Mouse (Mus musculus) mouse embryonic stem cell (cell line): Measurements from ENCODE around the gene Zfp36.

Experiments
- in situ Hi-C, 2 experiments: fragments of 300-500 bp; cut with MboI; formaldehyde crosslinking; loops; 1 replicate in 1 of 2; 3 replicates in 1 of 2; pipeline ENCODE4 v1.14.3; 2019 to 2020; ENCODE audit warnings: low sequenced_read_pairs in 2 of 2, low pct_unique_long_range_greater_than_20kb in 1 of 2, mixed read lengths in 1 of 2; ENCODE audit not compliant: unreplicated experiment in 1 of 2

Gene Zfp36

DNA sequence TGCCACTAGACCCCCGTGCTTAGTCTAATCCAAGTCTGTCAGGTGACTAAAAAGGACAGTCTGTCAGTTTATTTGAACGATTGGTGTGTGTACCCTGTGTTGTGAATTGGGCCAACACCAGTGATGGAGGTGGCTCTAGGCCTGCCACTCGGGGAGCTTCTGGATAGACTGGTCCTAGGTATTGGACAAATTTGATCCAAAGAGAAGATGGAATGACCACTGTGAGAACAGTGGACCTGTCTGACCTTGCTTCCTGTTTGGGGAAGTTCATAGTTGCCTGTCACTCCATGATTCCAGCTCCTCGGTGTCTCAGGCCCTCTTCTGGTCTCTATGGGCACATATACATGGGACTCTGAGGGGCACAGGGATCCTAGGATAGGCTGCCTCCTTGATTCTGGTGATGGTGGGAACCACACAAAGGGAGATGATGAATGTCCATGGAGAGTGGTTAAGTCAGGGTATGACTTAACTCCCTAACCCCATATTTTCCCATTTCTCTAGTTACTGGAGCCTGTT, 28.3 kb downstream of the Zfp36 start:
- in situ Hi-C loops = no loop called here

DNA sequence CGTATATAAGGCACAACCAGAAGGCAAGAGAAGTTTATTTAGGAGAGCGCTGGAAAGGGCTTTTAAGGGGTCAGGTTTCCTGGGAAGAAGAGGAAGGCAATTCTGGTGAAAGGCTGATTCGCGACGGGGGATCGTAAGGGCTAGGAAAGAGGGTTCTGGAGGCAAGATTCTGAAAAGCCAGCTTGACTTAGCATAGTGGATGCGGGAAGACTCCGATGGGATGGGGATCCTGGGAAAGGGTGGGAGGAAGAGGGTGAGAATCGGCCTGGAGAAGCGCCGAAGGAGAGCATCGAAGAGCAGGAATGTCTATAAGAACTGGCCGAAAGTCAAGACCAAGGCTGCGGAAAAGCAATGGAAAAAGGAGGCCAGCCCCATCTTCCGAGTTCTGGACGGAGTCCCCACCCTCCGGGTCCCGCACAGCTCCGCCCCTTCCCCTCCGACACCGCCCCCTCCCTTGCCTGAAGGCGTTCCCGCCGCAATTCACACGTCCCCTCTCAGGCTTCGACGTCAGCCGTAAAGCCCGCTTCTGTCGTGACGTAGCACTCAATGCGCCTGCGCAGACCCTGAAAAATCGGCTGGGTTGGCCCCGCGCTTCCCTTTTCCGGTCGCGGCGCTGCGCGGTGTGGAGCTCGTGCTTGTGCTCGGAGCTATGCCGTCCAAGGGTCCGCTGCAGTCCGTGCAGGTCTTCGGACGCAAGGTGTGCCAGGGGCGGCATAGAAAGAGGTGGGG, 29.7 kb downstream of the Zfp36 start, which contains the start of gene Rps16:
Rps16 (plus strand) TSS at position 498 of the 729 bp plus-strand sequence.
- in situ Hi-C loops = no loop called here

DNA sequence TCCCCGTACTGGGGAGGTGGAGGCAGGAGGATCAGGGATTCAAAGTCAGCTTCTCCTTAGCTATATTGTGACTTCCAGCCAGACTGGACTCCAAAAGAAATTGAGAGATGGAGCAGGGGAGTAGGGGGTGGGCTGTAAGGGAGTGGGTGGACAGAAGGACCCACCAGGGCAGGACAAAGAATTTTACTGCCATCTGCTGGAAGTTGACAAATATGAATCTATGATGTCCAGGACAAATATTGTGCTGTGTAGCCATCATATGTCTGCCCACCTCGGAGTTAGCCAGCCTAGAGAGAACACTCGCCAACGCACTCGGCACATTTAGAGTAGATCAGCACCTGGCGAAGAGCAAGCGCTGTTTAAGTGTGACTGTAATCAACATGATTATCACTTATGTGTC, 31.5 kb downstream of the Zfp36 start:
- in situ Hi-C loops = no loop called here

DNA sequence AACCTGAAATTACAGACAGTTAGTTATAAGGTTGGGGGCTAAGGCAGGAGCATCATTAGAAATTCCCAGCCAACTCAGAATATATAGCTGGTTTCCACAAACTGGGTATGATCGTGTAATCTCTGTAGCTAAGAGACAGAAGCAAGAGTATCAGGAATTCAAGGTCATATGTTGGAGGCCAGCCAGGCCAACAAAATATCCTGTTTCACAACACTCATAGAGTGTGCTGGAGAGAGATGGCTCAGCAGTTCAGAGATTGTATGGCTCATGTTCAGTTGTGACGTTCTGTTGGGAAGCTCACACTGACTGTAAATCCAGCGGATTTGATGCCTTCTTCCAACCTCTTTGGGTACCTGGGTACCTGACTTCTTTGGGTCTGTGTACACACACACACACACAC, 32.3 kb downstream of the Zfp36 start:
- in situ Hi-C loops = no loop called here

DNA sequence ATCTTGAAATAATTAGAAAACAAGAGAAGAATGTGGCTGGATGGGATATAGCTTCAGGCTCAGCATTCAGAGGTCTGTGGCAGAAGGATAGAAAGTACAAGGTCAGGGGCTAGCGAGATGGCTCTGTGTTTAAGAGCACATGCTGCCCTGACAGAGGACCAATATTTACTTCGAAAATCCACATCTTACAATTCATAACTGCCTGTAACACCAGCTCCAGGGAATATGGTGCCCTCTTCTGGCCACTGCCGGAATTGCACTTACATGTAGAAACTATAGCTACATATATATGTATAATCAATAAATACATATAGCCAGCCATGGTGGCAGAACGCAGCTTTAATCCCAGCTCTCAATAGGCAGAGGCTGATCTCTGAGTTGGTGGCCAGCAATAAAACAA, 35.4 kb downstream of the Zfp36 start:
- in situ Hi-C loops = no loop called here

DNA sequence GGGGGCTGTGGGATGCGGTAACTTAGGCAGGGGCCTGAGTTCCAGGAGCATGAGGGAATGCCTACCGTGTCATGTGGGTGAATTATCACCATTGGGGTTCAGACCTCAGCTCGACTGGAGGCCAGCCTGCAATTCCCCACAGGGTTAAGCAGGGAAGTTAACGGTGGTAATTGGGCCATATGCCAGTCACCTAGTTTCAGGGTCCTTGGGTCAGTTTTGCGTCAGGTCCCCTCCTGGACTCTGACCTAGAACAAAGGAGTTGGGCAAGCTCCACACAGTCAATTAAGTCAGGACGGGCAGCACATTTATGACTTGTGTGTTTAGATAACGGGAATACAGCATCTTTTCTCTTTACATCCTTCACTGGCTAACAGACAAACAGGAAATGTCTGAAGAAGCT, 38.7 kb downstream of the Zfp36 start:
- in situ Hi-C loops = no loop called here

DNA sequence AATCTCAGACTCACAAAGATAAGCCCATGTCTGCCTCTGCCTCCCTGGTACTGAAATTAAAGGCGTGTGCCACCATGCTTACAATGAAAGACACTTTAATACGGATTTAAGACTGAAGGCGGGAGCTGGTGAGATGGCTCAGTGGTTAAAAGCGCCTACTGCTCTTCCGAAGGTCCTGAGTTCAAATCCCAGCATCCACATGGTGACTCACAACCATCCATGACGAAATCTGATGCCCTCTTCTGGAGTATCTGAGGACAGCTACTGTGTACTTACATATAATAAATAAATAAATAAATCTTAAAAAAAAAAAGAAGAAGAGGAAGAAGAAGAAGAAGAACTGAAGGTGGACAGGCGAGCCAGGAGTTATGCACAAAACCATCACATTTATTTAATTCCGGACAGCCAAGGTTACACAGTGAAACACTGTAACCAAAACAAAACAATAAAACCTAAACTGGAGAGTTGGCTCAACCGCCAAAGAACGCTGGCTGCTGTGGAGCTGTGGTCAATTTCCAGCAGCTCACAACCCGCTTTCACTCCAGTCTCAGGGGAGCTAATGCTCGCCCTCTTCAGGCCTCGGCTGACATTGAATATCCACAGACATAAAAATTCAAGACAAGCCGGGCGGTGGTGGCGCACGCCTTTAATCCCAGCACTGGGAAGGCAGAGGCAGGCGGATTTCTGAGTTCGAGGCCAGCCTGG, 40.7 kb downstream of the Zfp36 start:
- in situ Hi-C loops = no loop called here

DNA sequence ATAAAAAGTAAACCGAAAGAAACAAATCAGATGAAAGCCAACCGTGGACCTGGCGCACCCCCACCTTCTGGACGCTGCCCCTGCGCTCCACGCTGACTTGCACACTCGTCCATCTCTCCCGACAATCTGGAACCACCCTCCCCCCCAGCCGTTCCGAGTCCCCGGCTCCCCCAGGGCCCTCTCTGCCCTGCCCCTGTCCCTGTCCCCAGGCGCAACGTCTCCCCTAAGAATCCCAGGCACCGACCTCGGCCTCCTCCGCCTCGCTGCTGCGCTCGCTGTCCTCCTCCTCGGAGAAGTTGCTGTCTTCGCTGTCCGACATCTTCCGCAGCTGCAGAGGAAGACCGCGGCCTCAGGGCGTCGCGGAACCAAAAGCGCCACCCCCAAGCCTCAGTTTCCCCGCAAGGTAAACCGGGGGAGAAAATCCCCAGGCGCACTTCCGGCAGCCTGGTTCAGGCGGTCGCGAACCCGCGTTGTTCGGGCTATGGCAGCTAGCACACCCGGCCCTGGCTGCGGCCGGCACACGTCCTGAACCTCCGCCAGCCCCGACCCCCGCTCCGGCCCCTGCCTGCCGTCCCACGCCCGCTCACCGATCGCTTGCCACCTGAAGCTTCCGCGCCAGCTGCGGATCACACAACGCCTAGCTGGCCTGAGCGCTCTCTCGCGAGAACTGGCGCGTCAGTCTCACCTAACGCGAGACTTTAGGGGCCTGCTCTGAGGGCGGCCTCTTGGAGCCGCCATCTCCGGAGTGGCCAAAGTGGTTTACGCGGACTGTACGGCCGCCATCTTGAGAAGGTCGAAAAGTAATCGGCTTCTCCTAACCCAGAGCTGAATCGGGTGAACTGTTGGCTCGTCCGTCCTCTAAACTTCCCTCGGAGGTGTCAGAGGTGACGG, 41.7 kb downstream of the Zfp36 start, which contains the start of gene Supt5:
Supt5 (minus strand) TSS at position 639 of the 891 bp plus-strand sequence.
- in situ Hi-C loops = no loop called here

DNA sequence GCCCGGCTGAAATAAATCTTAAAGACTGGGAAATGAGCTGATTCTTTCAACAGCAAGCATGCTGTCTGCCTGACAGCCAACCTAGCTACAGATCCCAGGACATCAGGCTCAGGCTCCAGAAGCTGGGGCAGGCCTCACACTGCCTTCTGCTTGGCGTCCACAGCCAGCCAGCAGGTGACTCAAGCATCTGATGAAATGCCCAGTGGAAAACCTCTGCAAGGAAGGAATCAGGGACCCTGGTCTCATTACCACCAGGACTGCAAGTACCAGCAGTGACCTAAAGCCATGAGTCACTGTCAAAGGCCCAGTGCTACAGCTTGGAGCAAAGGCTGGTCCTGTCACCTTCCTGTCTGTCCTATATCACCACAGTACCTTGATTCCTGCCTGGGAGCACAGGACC, 44.6 kb downstream of the Zfp36 start:
- in situ Hi-C loops = no loop called here

DNA sequence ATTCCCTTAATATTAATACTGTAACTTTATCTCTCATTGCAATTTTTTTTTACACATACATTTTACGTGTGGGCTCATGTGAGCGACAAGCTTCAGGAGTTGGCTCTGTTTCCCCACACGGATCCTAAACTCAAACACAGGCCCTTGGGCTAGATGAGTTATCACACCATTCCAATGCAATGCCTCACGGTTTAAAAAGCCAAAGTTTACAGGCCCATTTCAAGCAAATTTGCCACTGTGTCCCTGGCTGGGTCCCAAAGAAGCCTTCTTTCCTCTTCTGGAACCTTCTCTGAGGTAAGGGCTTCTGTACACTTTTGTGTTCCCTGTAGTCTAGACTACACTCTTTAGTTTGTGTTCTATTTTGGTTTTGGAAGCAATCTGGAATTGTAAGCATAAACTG, 45.5 kb downstream of the Zfp36 start:
- in situ Hi-C loops = no loop called here

DNA sequence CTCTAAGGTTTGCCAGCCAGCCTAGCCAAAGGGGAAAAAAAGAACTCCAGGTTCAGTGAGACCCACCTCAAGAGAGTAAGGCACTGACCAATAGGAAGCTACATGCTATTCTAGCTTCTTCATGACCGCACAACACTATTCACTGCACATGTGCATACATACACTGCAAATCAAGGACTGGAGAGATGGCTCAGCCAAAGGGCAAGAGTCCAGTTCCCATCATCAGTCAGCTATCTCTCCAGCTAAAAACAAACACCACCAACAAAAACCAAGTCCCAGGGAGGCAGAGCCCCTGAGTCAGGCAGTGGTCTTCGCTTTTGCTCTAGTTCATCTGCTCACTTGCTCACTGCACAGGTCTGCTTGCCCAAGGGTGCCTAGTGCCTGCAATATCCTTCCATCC, 51.8 kb downstream of the Zfp36 start:
- in situ Hi-C loops = no loop called here
